Mouse (Mus musculus) spleen, postnatal 4 days (tissue): ENCODE measurements around the gene Prpf40b.
A peak's percentile ranks its signal among the peaks of the same experiment; 100 is the strongest.

Source experiments
- DNase-seq, 2 experiments: peaks; one replicate each; pipeline ENCODE4 v3.0.0; 2022; ENCODE audit warnings: low spot score in 2 of 2

Gene Prpf40b

DNA sequence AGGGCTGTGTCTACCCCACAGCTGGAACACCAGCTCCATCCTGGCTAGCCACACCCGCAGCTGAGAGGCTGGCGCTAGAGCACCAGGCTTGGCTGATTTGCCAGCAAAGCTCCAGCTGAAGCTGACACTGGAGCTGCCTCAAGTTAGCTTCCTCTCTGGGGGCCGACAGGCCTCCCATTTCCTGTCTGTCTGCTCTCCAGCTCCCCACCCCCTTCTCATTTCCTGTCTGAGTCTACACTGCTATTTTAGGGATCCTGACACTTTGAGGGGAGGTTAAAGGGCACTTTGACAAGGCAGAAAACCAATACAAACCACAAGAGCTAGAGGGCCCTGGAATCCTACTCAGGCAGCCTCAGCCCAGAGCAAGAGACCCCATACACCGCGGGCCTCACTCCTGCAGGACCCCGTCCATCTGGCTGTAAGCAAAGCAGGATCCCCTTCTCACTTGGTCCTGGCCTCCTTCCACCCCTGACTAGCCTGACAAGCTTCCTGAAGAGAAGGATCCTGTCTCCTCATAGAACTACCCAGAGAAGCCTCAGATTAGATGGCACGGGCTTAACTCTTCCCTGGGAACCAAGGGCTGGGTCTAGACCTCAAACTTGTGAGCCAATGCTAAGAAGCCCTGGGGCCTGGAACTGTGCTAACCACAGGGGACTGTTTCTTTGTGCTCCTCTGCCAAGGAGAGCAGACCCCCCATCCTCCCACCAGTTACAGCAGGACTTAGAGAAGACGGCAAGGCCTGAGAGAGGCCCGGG, 38.2 kb downstream of the Prpf40b start:
- DNase-seq: peak; percentile 62 to 79

DNA sequence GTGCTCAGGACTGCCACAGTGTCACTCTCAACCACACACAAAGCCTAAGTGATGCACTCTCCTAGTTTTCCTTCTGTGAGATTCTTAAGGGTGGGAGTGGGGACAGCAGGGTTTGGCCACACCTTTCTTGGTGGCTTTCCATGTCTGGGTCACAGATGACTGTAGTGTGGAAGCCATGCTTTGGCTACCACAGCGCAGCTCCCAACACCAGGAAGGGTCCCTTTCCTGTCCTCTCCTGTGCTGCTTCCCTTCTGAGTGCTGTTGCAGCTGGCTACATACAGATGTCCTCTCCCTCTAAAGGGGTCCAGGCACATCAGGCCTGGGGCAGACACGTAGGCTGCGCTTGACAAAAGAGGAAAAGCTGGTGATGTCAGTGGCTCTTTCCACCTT, 38.8 kb downstream of the Prpf40b start:
- DNase-seq: no peak

DNA sequence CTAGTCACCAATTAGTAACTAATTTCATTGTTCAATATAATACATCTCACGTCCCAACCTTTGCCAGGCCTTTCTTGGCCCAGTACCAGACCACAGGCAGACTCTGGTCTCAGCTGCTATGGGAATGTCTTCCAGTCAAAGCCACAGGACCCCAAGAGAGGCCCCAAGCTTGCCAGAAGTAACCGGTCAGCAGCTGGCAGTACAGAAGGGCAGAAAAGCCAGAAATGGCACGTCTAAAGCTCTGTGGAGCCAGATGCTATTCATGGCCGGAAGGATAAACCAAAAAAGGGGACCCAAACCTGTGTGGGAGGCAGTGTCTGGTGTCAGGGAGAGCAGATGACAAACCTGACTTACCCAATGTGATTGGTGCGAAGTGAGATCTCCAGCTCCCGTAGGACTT, 39.6 kb downstream of the Prpf40b start:
- no peak for DNase-seq

DNA sequence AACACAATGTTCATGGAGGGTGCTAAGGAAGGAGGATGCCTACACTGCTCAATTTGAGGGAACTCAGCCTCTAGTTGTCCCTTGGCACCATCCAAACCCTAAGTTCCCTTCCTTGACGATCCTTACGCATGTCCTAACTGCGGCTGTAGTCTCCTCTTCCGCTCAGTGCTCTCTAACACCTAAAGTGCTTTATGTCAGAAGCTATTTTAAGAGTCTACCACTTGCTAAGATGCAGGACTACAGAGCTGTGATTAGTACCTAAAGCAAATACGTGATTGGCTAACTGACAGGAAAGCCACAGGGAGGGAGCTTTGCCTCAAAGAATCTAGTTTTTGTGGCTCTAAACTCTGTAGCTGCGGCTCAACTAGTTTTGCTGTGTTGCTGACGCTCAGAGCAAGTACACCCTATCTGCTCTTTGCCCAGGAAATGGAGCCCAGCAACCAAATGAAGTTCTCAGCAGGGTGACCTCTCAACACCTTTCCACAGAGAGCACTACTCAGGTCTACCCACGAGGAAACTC, 41.0 kb downstream of the Prpf40b start:
- no peak for DNase-seq

DNA sequence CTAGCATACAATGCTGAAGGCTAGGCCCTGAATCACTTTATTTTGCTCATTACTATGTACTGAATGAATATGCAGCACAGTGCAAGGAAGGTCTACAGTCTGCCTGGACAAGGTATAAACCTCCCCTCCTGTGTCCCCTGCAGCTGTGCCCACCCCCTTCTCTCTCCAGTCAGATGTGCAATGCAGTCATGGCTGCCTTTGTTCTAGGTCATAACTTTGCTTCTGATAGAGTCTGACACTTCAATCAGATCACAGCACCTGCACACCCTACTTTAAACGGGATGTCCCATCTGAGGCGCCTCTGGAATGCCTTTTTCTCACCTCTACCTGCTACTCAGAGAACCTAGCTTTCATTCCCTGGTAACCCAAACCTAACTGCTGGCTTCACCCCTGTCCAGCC, 44.0 kb downstream of the Prpf40b start:
- DNase-seq: no peak

DNA sequence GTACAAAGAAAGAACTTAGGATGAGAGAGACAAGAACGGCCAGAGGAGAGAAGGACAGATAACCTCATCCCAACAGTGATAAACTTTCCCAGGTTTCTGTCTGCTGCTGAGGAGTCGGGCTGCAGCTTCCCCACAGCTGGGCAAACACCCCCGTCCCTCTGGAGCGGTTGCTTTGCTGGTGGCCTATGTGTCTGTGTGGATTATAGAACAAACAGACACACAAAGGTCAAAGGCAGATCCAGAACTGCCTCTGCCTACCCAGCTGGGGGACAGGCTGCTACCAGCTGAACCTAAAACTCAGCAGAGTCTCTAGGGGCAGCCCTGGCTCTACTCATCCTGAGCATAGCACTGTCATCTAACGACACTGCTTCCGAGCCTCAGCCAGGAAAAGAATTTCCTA, 44.8 kb downstream of the Prpf40b start:
- DNase-seq: no peak

DNA sequence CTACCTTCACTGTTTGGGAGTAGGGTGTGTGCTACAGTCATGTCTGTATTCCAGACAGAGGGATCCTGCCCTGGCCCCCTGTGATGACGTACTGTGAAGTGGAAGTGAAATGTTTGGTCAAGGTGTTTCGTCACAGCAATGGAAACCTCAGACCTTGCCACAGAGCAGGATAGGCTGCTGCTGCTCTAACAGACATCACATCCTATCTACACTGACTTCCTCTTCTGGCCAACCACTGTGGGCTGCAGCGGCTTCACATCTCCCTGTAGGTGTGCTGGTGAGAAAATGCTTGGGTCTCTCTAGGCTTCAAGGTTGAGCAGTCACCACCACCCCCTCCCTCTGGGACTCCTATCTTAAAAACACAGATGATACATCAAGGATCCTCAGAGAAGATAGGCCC, 46.2 kb downstream of the Prpf40b start:
- DNase-seq: peak in 1 of 2 experiments; percentile 47

DNA sequence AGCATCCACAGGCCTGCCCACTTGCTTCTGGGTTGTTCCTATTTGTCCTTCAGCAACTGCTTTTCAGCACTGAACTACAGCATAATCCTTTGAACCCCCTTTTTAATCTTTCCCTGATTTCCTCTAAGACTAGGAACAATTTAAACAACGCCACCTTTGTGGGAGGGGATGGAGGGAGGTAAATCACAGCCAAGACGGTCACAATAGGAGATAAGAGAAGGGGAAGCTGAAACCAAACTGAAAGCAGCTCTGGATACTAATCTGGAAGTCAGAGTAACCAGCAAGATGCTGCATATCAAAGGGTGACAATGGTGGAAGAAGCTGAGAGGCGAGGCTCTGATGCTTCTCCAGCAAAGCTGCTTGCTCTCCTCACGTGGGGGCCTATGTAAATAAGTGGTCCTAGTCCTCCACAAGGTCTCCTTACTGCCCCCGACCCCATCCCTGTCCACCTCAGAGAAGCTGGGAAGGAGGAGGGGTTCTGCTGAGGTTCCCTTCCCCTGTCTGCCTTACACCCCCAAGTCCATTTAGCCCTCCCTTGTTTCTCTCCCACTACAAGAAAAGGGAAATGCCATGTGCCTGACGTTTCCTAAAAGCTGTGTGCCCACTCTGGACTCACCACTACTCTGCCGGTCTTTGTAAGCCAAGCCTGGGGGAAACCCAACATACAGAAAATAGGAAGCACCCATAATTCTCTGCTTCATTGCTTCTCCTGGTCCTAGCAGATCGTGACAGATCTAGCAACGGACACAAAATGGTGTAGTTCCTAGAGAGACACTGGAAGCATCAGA, 47.5 kb downstream of the Prpf40b start:
- no peak for DNase-seq

DNA sequence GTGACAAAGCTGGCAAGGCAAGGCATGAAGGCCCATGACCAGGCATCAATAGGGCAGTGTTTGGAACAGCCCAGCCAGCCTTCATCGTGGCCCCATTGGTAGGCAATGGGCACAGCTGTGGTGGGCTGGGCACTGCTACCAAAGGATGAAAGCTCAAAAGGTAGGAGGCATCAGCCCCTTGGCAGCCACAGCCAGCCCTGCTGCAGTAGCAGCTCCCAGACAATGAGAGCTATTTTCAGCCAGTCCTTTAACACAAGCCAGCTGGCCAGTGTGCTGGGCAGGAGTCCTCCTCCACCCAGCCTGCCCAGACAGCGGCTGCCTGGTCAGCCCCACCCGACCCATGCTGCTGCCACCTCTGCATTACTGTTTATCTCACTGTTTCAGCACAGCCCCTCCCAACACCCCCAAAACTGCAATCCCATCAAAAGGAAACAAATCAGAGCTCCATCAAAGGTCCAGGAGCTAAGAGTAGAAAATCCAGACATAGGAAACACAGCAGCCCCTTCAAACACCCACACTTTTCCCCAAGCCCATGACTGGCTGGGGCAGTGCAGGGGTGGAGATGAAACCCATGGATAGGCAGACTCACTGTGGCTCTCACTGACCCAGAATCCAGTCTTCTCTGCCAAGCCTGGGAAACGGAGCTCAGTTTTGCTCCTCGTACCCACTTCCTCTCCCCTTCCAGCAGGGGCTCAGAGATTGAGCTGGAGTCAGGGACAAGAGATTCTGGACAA, 48.7 kb downstream of the Prpf40b start:
- DNase-seq: no peak

DNA sequence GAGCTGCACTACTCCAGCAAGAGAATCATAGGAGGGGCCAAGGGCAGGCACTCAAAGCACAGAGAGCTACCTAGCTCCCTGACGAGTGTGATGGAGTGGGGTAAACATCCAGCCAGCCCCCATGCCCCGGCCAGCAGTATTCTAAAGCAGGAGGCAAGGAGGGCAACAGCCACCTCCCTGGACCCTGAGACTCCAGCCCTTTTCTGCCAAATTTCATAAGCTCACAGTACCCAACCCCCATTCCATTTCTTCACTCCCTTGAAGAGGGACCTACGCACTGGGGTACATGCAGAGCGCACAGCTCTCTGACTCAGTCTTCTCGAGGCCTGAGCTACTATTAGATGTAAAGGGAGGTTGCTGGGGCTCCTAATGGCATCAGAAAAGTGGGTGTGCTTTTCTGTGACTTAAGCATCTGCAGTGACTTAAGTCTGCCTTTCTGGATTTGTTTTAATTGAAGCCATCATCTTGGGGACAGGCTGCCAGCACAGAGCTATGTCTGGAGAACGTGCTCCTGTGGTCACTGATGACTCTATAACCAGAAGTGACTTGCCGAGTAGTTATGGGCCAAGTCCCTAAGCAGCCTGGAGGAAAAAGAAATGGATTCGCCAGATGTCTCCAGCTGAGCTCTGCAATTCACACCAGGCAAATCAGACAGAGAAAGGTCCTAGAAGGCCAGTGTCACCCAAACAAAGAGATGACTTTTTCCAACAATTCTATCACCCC, 49.4 kb downstream of the Prpf40b start:
- no peak for DNase-seq

DNA sequence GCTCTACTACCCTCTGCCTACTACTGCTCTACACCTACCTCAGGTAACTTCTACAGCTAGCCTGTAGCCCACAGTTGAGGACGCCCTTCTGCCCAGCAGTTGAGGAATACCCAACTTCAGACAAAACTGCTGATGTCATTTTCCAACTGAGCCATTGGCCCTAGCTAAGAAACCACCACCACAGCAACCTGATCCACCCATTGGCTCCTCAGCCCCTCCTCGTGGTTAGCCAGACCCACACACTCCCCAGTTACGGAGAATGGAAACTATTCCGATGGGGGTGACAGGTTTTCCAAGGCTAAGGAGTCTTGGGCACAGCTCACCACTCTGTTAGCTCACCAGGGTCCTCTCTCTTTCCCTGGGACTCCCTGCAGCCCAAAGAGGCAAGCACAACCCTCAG, 50.1 kb downstream of the Prpf40b start:
- no peak for DNase-seq

DNA sequence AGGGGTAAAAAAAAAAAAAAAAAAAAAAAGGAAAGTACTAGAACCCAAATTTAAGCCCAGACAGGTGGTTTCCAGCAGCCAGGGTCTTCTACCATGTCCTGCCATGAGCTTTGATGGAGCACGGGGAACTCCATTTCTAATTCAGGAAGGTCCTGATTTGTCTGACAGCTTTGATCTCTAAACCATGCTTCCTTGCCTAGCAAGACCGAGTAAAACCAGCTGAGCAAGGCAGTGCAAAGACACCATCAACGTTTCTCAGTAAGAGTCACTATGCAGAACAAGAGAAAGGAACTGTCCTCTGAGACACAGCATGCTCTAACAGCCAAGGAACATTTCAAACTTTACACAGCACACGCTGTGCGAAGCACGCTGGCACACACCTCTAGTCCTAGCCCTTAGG, 56.7 kb downstream of the Prpf40b start:
- no peak for DNase-seq

DNA sequence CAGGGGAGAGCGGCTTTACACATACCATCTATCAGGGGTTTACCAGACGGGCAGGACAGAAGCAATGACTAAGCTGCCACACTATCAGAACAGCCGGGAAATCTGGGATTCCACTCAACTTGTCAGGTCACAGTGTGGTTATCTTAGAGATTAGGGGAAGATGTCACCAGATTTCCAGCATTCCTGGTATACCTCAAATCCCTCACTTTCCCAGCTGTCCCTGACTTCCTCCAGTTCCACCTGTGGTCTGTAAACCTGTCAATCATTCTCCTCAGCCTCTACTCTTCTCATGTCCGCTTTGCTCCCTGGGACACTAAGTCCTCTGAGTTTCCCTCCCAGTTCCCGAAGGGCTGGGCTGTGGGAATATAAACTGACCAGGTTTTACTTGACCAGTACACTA, 57.4 kb downstream of the Prpf40b start:
- DNase-seq: no peak

DNA sequence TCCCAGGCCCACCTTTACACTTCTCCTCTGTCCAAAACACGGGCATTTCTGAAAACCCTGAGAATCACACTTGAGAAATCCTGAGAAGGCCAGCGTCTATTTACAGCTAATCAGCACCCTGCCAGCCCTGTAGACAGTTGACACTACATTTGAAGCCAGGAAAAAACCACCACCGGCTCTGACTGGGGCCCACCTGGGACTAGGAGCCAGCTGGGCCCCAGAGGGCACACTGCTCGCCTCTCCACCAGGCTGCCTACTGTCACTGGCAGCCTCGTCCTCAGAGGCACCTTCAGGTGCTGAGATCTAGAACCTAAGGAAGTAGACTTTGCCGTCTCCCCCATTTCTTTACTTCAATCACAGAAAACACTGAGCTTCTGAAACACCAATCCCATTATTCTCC, 60.8 kb downstream of the Prpf40b start:
- no peak for DNase-seq

DNA sequence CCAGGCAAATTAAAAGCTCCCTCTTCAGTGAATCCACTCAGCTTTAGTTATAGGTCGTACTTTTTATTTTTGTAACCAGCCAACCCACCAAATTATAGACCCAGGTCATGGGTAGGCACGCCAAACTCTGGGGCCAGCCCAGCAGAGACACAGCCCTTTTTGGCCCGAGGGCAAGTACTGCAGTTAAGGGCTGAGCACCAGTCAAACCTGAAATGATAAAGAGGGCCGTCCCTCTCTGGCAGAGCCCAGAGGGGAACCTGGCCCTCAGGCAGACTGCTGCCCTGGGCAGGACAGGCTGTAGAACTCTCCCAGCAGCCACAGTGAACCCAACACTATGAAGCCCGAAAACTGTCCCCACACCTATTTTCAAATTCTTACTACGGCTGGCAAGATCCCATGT, 61.6 kb downstream of the Prpf40b start:
- DNase-seq: no peak

DNA sequence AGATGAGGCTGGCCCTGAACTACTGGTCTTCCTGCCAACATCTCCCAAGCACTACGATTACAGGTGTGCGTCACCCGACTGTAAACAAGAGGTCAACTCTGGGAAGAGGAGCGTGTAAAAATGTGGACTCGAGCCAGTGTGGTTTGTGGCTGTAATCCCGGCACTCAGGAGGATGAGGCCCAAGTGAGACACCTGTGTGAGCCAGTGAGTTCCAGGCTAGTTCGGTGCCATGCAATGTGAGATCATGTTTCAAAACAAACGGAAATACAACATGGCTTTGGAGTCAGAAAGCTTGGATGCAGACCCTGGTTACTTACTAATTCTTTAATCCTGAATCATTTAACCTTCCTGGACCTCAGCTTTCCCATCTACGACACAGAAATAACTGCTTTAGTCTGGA, 64.1 kb downstream of the Prpf40b start:
- DNase-seq: no peak

DNA sequence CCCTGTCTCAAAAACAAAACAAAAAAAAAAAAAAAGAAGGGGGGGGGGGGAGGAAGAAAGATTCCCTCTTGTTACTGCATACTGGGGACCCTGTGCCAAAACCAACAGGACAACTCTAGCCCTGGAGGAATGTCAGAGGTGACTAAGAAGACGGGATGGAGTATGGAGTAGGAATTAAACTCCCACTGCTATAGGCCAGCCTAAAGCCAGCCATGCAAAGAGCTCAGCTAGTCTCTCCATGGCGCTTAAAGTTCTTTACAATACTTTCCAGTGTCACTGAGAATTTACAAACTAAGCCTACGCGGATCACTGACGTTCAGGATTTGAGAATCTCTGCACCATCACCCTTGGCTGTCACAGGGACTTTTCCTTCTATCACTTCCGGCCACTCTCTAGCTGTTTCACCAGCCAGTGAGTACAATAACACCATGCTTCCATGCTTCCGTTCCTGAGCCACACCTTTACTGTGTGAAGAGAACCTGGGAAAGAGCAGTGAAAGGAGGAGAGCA, 69.2 kb downstream of the Prpf40b start:
- DNase-seq: no peak

DNA sequence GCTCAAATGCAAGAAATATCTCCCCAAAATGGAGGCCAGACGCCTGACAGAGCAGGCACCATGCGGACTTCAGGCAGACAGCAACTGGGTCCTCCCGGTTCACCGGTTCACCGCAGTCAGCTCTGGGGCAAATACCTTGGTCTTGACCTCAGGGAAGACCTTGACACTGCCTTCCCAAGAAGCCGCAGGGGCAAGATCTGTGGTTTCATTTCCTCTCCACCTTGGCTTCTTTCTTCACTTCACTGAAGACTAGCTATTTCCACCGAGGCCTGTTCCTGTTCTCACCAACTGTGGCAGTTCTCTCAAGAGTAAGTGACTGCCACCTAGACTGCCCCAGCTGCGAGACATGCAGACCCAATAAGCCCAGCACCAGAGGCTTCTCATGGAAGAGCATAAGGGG, 70.0 kb downstream of the Prpf40b start:
- peak in 1 of 2 experiments; percentile 50 for DNase-seq
